Mouse (Mus musculus) common myeloid progenitor, adult 5-6 weeks (primary cell): ENCODE measurements at regions not wholly inside any gene's neighbourhood (a gene's known extent, or its start where the extent isn't known, plus 50 kb on each side); places are given as distances from the start of the nearest gene placed in this dataset.

Source experiments
- ATAC-seq: replicated peaks from 2 replicates; pipeline ENCODE4 v1.8.0; 2016; ENCODE audit warnings: low read depth, mild to moderate bottlenecking, moderate TSS enrichment, inconsistent platforms; ENCODE audit not compliant: poor library complexity, severe bottlenecking

- ATAC-seq = no peak
Measured at GRCm38 (mm10) chr6:94344296-94344695, 60.6 kb upstream of the Magi1 start.

DNA sequence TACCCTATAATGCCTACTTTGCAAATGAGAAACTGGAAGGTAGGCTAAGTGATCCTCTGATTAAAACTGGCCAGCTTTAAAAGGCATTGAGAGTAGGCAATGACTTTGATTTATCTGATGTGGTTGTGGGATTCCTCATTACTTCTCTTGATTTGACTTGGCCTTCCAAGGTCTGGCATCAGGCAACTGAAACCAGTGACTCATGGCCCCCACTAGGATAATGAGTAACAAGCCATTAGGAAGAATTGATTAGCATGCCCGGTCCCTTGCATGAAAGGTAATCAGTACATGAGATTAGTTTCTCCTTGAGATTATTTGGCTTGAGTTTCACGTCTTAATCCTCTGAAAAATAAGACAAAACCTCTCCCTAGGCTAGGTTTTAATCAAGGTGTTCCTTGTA lies 56.8 kb upstream of the Magi1 start:
- ATAC-seq = no peak

DNA sequence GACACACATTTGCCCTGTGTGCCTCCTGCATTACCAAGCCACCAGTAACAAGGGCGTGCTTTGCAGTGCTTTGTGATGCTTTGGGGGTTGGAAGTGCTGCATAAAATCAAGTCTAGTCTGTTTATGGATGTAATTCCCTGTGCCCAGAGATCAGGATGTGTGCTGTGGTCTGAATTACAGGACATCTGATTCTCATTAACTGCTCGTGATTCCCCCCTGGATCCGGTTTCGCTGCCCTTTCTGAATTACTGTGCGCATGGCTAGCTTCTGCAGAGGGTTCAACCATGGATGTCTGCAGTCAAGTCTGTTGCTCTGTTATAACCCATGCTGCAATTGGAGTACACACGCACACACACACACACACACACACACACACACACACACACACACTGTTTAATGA lies 52.5 kb upstream of the Magi1 start:
- no peak for ATAC-seq
